Mouse (Mus musculus) liver, embryonic 14.5 days (tissue): ENCODE data around the gene Gng5. TPM values are rescaled to one million over a fixed set of nuclear protein-coding genes. Genes with fewer than 3 reads are reported as not detected.

Experiments used
- ATAC-seq: fragments of 200-750 bp; cut with Nextera tagmentation; 2 replicates; pipeline ENCODE4 v1.8.0; 2017; ENCODE audit warnings: moderate number of reproducible peaks, mild to moderate bottlenecking, moderate library complexity; ENCODE audit not compliant: insufficient read depth
- DNase-seq, 3 experiments: peaks; one replicate each; pipeline ENCODE4 v3.0.0-alpha.2; 2012 to 2013; ENCODE audit warnings: low read depth in 3 of 3, low spot score in 3 of 3
- H3K27ac ChIP-seq: fragments of 300-500 bp; sonication (generic); 2 replicates; pipeline ENCODE4 v1.5.1; 2014; ENCODE audit warnings: moderate library complexity, mild to moderate bottlenecking, control low read depth, inconsistent platforms
- H3K27me3 ChIP-seq: fragments of 300-500 bp; sonication (generic); 2 replicates; pipeline ENCODE4 v1.6.1; 2014; ENCODE audit warnings: mild to moderate bottlenecking, low read length, moderate library complexity; ENCODE audit not compliant: control insufficient read depth, insufficient read depth
- H3K36me3 ChIP-seq: fragments of 300-500 bp; sonication (generic); replicated peaks from 2 replicates; pipeline ENCODE4 v1.6.1; 2014; ENCODE audit warnings: low read depth; ENCODE audit not compliant: control insufficient read depth, insufficient read depth
- H3K4me1 ChIP-seq, 2 experiments: fragments of 200-500 bp in 1 of 2; fragments of 300-500 bp in 1 of 2; sonication (generic) in 1 of 2; replicated peaks; 2 replicates each; pipeline ENCODE4 v1.6.1; 2012 to 2014; ENCODE audit warnings: antibody characterized with exemption in 1 of 2, inconsistent platforms in 1 of 2, low read length in 1 of 2; ENCODE audit not compliant: control insufficient read depth in 2 of 2, insufficient read depth in 2 of 2
- H3K4me2 ChIP-seq: fragments of 300-500 bp; sonication (generic); 2 replicates; pipeline ENCODE4 v1.6.1; 2014; ENCODE audit warnings: low read depth, mild to moderate bottlenecking, control low read depth, moderate library complexity
- H3K4me3 ChIP-seq, 2 experiments: fragments of 200-500 bp in 1 of 2; fragments of 300-500 bp in 1 of 2; sonication (generic) in 1 of 2; 2 replicates each; pipeline ENCODE4 v1.5.1; 2012 to 2014; ENCODE audit warnings: low read depth in 2 of 2, low read length in 2 of 2, mild to moderate bottlenecking in 2 of 2, control low read depth in 1 of 2, inconsistent platforms in 1 of 2, moderate library complexity in 1 of 2; ENCODE audit not compliant: insufficient read depth in 1 of 2
- H3K9ac ChIP-seq: fragments of 300-500 bp; sonication (generic); replicated peaks from 2 replicates; pipeline ENCODE4 v1.6.1; 2014; ENCODE audit warnings: mild to moderate bottlenecking, control low read depth, moderate library complexity
- H3K9me3 ChIP-seq: fragments of 300-500 bp; sonication (generic); 2 replicates; pipeline ENCODE4 v1.6.1; 2016; ENCODE audit warnings: low read length, mixed read lengths; ENCODE audit not compliant: control insufficient read depth
- CTCF ChIP-seq: IDR thresholded peaks from 2 replicates; pipeline ENCODE4 v1.5.1; 2016; ENCODE audit warnings: antibody characterized with exemption, low read depth, control low read depth
- EP300 ChIP-seq: IDR thresholded peaks from 2 replicates; pipeline ENCODE4 v1.6.1; 2016; ENCODE audit warnings: antibody characterized with exemption, low read depth
- WGBS: fragments of 180-500 bp; shearing (Covaris S2); extraction: QIAGEN DNeasy Blood & Tissue Kit; methylation state at CpG from one replicate; pipeline ENCODE4 v1.1.7; 2014; ENCODE audit not compliant: insufficient replicate concordance; 5-methylcytosine and 5-hydroxymethylcytosine counted together
- polyA plus RNA-seq, 2 experiments: library from polyadenylated mRNA; depleted of rRNA in 1 of 2; stranded (reverse) in 1 of 2; unstranded in 1 of 2; fragments of >200 nt; fragmentation: Nextera tagmentation in 1 of 2; extraction: Ambion mirVana in 1 of 2; gene quantifications; 2 replicates each; pipeline versions ENCODE4 v1.2.1 to v1.2.3; 2012 to 2014

The Gng5 gene
- polyA plus RNA-seq (2012; rRNA removed): 115 and 136 TPM in 2 replicates
- 559 and 595 TPM in 2 replicates for polyA plus RNA-seq (2014; fragmentation: Nextera tagmentation; extraction: Ambion mirVana)

DNA sequence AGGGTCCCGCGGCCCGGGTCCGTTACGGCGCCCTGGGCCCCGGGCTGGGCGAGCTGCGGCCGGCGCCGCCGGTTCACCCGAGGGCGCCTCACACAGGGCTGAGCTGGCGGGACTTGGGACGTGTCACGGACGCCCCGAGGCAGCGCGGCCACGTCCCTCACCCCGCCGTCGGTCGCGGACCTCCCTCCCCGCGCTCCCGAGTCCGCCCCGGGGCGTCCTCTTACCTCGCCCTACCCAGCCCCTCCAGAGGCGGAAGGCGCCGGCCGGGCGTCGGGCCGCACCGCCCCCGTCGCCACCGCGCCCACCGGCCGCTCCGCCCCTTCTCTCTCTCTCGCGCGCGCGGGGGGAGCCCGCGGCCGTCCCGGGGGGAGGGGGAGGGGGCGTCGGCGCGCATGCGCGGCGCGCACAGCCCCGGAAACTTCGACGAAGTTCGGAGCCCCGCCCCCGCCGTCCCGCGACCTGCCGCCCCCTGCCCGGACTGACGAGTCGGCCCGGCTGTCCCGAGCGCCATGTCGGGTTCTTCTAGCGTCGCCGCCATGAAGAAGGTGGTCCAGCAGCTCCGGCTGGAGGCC is at the start of gene Gng5, which contains the start of gene Spata1:
Gene Gng5, plus strand, starts transcription at position 377 of the 572 bp plus-strand sequence.
Gene Spata1, minus strand, starts transcription at position 323 of the 572 bp plus-strand sequence.
- Histone ChIP-seq H3K4me1 (peaks cover 10 to 20% of the 10 kb centered on the region in 2 experiments), H3K9me3 (no peaks in the 10 kb centered on the region), H3K4me3 (peak within 1 kb of the TSS; percentile 77 to 90), H3K27me3 (no peaks in the 10 kb centered on the region), H3K27ac (peak within 1 kb of the TSS; percentile 91), H3K36me3 (peaks cover 13% of the 10 kb centered on the region), H3K9ac (peak within 1 kb of the TSS; percentile 89), H3K4me2 (peak within 1 kb of the TSS; percentile 75)
- ATAC-seq (peak; percentile 95), DNase-seq (peak; percentile 79 to 84 (median 82))
- TF ChIP-seq EP300 (no peak), CTCF (no peak)
- under 1% methylated on average over 86 of the region's 88 CpGs for WGBS

DNA sequence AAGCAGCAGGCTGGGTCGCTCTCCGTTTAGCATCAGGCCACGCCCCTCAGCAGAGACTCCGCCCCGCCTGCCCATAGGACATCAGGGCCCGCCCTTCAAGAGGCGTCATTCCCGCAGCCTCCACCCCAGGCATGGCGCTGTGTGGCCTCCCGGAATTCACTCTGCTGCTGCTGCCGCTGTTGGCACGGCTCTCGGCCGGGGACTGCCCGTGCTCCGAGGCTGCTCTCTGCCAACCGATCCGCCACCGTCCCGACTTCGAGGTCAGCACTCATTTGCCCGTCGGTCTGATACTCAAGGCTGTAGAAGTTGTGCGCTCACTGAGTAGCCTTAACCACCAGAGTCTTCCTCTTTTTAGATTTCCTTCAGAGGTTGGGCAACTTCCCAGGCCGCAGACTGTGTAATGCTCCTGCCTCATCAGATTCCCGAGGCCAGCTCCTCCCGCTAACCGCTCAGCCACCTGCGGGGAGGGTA is 49.2 kb upstream of the Gng5 start:
- ATAC-seq (peak; percentile 98), DNase-seq (peak; percentile 79 to 85 (median 83))
- Histone ChIP-seq H3K4me2 (peak overlapping the region; percentile 78), H3K9ac (peak overlapping the region; percentile 72), H3K4me1 (peaks cover 9 to 10% of the 10 kb centered on the region in 2 experiments), H3K4me3 (peak overlapping the region; percentile 61 to 80), H3K9me3 (no peaks in the 10 kb centered on the region), H3K27ac (peak overlapping the region; percentile 48), H3K27me3 (no peaks in the 10 kb centered on the region), H3K36me3 (no peaks in the 10 kb centered on the region)
- TF ChIP-seq EP300: no peak
- TF ChIP-seq CTCF: peak; percentile 82
- under 1% methylated on average over 29 of the region's 29 CpGs for WGBS

DNA sequence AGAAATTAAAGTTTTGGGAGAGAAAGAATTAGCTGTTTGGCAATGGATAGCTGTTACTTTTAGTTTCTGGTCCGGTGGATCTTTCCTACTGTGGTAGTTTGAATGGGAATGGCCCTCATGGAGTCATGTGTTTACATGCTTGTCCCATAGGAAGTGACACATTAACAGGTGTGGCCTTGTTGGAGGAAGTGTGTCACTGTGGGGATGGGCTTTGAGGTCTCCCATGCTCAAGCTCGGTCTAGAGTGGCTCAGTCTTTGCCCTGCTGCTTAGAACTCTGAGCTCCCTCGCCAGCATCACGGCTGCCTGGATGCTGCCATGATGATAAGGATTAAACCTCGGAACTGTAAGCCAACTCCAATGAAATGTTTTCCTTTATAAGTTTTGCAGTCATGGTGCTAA is 48.2 kb upstream of the Gng5 start:
- H3K36me3 ChIP-seq: no peaks in the 10 kb centered on the region
- no peak overlapping the region for H3K27ac ChIP-seq
- WGBS: 80% methylated on average over 5 of the region's 5 CpGs
- ATAC-seq: no peak
- no peak for TF ChIP-seq CTCF
- no peak for TF ChIP-seq EP300
- H3K27me3 ChIP-seq: no peaks in the 10 kb centered on the region
- H3K9me3 ChIP-seq: no peaks in the 10 kb centered on the region
- H3K9ac ChIP-seq: no peak overlapping the region
- no peak for DNase-seq
- H3K4me1 ChIP-seq: peaks cover 9 to 10% of the 10 kb centered on the region in 2 experiments
- no peak overlapping the region for H3K4me3 ChIP-seq
- peak overlapping the region; percentile 78 for H3K4me2 ChIP-seq

DNA sequence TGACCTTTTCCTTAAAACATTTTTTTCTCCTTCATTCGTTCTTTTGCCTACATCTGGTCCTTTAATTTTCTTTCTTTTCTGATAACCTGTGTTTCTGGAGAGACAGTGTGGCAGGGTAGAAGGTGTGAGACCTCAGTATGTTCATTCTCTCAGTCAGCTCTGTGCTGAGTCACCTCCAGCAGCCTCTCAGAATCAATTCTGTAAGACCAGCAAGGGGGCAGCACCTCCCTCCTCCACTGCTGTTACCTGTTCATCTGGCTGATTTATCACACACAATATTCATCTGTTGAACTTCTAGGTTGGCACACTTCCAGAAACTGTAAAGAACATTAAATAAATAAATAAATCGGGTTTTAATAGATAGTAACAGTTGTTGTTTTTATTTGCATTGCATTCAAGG is 36.7 kb upstream of the Gng5 start:
- TF ChIP-seq EP300 (no peak), CTCF (peak; percentile 26; the same call in 1 of the 2 replicates)
- Histone ChIP-seq H3K4me3 (no peak overlapping the region), H3K27ac (no peak overlapping the region), H3K36me3 (no peaks in the 10 kb centered on the region), H3K9ac (no peak overlapping the region), H3K27me3 (no peaks in the 10 kb centered on the region), H3K4me1 (no peaks in the 10 kb centered on the region), H3K9me3 (no peaks in the 10 kb centered on the region), H3K4me2 (no peak overlapping the region)
- no peak for DNase-seq
- WGBS: 44% methylated on average over 2 of the region's 2 CpGs
- ATAC-seq: no peak

DNA sequence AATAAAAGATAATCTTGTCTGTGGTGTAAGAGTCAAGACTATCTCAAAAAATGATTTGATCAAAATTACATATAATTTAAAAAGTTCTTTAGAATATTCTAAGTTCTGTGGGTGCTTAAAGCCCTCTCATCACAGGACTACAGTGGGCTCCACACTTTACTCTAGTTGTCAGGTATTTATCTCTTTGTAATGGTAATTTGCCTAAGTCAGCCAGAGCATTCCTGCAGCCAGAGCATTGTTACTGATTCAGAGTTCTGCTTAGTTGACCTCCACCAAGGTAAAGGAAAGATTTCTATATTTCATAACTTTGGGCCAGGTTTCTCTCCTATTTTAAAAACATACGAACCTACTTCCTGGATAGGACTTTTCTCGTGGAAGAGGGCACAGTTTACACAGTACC is 30.4 kb upstream of the Gng5 start:
- no peak overlapping the region for H3K9ac ChIP-seq
- H3K36me3 ChIP-seq: no peaks in the 10 kb centered on the region
- no peaks in the 10 kb centered on the region for H3K27me3 ChIP-seq
- H3K4me3 ChIP-seq: no peak overlapping the region
- no peak overlapping the region for H3K27ac ChIP-seq
- WGBS: 52% methylated on average over 2 of the region's 2 CpGs
- H3K4me2 ChIP-seq: no peak overlapping the region
- no peaks in the 10 kb centered on the region for H3K4me1 ChIP-seq
- ATAC-seq (no peak), DNase-seq (no peak)
- H3K9me3 ChIP-seq: no peaks in the 10 kb centered on the region
- TF ChIP-seq CTCF (no peak), EP300 (no peak)
